Mouse (Mus musculus): ENCODE results near the gene Gm8906. TPM values are rescaled to one million over a fixed set of nuclear protein-coding genes. Genes with fewer than 3 reads are reported as not detected.
"Not testable (repeated sequence)": the region's sequence is repeated elsewhere in the genome, so short reads cannot be mapped to it uniquely, and the experiment has no call there.

The Gm8906 gene
- polyA plus RNA-seq (2012; fragmentation: generic; extraction: Trizol) = not detected
- long read RNA-seq, experiment 1 = 0 reads
- long read RNA-seq, experiment 2 = 0 reads

DNA sequence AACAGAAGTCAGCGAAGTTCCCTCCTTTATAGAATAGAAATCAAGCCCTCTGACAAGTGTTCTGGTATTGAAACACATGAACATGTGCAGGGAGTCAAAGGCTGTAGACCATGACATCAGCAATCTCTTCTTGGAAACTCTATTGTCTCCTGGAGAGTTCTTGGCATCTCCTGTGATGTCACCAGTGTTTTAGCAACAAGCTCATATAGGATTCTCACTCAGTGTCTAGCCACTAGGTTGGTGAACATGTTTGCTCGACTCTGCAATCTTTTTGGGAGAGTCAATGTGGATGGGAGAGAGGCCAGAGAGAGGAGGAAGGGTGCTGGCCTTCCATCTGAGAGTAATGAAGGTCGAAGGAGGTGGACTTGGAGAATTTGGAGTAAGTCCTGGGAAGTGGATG lies at the start of gene Gm8906:
Gene Gm8906 (plus strand): TSS at position 301 of the 400 bp plus-strand sequence.
- H3ac ChIP-seq (ENCODE audit: control insufficient read depth, insufficient read length, low read depth); H3K27me3 ChIP-seq (ENCODE audit: control insufficient read depth, insufficient read depth, insufficient read length); H3K79me3 ChIP-seq (ENCODE audit: low read depth); H3K4me3 ChIP-seq (ENCODE audit: insufficient read depth, poor library complexity, severe bottlenecking); H3K79me2 ChIP-seq (ENCODE audit: control insufficient read depth, insufficient read depth); H3K36me3 ChIP-seq (ENCODE audit: control insufficient read depth, insufficient read depth): not testable (repeated sequence)

Other genes with a start within 250 kb of the Gm8906 start
- gene Gm8890, start 246.7 kb upstream of the Gm8906 start, polyA plus RNA-seq (2012; fragmentation: generic; extraction: Trizol) = not detected
- not detected for gene Speer1, start 161.2 kb upstream of the Gm8906 start, polyA plus RNA-seq (2012; fragmentation: generic; extraction: Trizol)
- not detected for gene Gm8897, start 86.3 kb upstream of the Gm8906 start, polyA plus RNA-seq (2012; fragmentation: generic; extraction: Trizol)
- gene Gm6460, start 92.2 kb downstream of the Gm8906 start, polyA plus RNA-seq (2012; fragmentation: generic; extraction: Trizol) = not detected
- gene Gm8922, start 179.3 kb downstream of the Gm8906 start, polyA plus RNA-seq (2012; fragmentation: generic; extraction: Trizol) = not detected